Mouse (Mus musculus): ENCODE measurements around the gene Ubp1. TPM values are rescaled to one million over a fixed set of nuclear protein-coding genes. Genes with fewer than 3 reads are reported as not detected.

Gene Ubp1
- polyA plus RNA-seq, 1 experiment from 2014 or later = 49.7 TPM

DNA sequence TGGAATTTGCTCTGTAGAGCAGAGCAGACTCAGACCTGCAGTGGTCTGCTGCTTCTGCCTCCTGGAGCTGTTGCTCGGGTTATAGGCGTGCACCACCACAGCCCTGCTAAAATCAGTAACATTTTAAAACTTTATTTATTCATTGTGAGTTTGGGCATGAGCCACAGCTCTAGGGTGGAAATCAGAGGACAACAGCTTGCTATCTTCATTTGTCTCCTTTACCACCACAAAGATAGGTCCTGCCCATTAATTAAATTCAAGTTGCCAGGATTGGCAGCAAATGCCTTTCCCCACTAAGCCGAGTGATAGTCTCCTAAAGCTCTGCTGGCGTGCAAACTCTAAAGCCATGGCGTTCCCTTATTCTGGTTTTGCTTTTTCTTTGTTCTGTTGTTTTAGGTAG is 4.9 kb downstream of the Ubp1 start:
- H3K27ac ChIP-seq = no peak overlapping the region
- no peak overlapping the region for H3K4me3 ChIP-seq
- H3K9ac ChIP-seq = no peak overlapping the region
- no peaks in the 10 kb centered on the region for H3K36me3 ChIP-seq
- ATAC-seq (ENCODE audit: insufficient number of reproducible peaks, insufficient read depth, low FRiP score, low TSS enrichment) = no peak
- H3K9me3 ChIP-seq = no peaks in the 10 kb centered on the region
- no peak overlapping the region for H3K4me2 ChIP-seq (replicated peaks)
- peaks cover 16% of the 10 kb centered on the region for H3K4me1 ChIP-seq
- WGBS = 72% methylated on average over 5 of the region's 5 CpGs
- H3K27me3 ChIP-seq = no peaks in the 10 kb centered on the region

- no peak for ATAC-seq (ENCODE audit: insufficient number of reproducible peaks, insufficient read depth, low FRiP score, low TSS enrichment)
- no peak overlapping the region for H3K9ac ChIP-seq
- H3K9me3 ChIP-seq = no peaks in the 10 kb centered on the region
- 87% methylated on average over 9 of the region's 9 CpGs for WGBS
- no peak overlapping the region for H3K4me3 ChIP-seq
- no peak overlapping the region for H3K4me2 ChIP-seq (replicated peaks)
- 0 out of 2 replicates have a peak, but pooled peaks cover 2% of the 10 kb centered on the region for H3K4me1 ChIP-seq
- no peak overlapping the region for H3K27ac ChIP-seq
- no peaks in the 10 kb centered on the region for H3K27me3 ChIP-seq
- no peaks in the 10 kb centered on the region for H3K36me3 ChIP-seq
Observed at GRCm38 (mm10) chr9:113939063-113939850, 8.5 kb downstream of the Ubp1 start.

DNA sequence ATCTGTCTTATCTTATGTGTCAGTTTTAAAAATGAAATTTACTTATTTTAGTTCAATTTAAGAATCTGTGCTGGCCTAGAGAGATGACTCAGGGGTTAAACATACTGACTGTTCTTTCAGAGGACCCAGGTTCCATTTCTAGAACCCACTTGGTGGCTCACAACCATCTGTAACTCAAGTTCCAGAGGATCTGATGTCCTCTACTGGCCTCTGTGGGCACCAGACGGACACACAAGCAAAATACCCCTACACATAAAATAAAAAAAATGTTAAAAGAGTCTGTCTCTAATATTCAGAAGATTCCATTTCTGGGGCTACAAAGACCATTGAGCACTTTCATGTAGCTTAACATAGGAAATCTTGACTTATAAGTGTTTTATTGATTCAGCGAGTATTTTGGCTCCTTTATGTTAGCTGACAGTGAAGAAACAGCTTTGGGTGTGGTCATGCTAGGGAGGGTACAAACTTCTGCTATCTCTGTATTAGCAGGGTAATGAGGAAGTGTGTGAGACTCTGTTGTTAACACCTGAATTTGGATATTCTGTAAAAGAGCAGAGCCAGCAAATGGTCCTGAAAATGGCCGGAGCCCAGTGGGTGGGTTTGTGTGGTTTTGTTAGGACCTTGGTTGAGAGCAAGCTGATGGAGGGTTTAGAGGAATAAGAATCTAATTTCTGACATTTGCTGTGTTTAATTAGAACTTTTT is 10.5 kb downstream of the Ubp1 start:
- 91% methylated on average over 3 of the region's 3 CpGs for WGBS
- Histone ChIP-seq H3K9ac (no peak overlapping the region), H3K9me3 (no peaks in the 10 kb centered on the region), H3K27ac (no peak overlapping the region), H3K27me3 (no peaks in the 10 kb centered on the region), H3K36me3 (peaks cover 14% of the 10 kb centered on the region), H3K4me2 (replicated peaks) (no peak overlapping the region), H3K4me1 (0 out of 2 replicates have a peak, but pooled peaks cover 2% of the 10 kb centered on the region), H3K4me3 (no peak overlapping the region)
- no peak for ATAC-seq (ENCODE audit: insufficient number of reproducible peaks, insufficient read depth, low FRiP score, low TSS enrichment)

GRCm38 (mm10) chr9:113943372-113943771 is 12.6 kb downstream of the Ubp1 start:
- Histone ChIP-seq H3K4me3 (no peak overlapping the region), H3K9me3 (no peaks in the 10 kb centered on the region), H3K27ac (no peak overlapping the region), H3K36me3 (peaks cover 26% of the 10 kb centered on the region), H3K4me1 (0 out of 2 replicates have a peak, but pooled peaks cover under 1% of the 10 kb centered on the region), H3K27me3 (no peaks in the 10 kb centered on the region), H3K4me2 (replicated peaks) (no peak overlapping the region), H3K9ac (no peak overlapping the region)
- 93% methylated on average over 1 of the region's 1 CpGs for WGBS
- no peak for ATAC-seq (ENCODE audit: insufficient number of reproducible peaks, insufficient read depth, low FRiP score, low TSS enrichment)

GRCm38 (mm10) chr9:113947216-113947615 is 16.5 kb downstream of the Ubp1 start:
- 84% methylated on average over 1 of the region's 1 CpGs for WGBS
- no peak for ATAC-seq (ENCODE audit: insufficient number of reproducible peaks, insufficient read depth, low FRiP score, low TSS enrichment)
- H3K36me3 ChIP-seq = peaks cover 35% of the 10 kb centered on the region

DNA sequence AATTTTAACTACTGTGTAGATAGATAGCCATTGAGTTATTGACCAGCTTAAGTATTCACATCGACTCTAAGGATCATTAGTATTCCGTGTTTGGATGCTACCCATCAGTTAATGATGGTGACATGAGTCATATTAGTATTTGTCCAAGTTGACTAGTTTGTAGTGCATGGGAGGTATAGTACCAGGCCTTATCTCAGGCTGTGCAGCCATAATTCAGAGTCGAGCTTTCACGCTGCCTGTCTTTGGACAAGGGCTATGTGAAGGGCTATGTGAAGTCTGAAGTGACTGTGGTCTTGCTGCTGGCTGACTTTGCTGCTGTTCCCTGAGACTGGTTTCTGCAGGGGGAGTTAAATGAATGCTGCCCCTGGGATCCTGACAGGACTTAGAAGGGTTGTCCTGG is 27.0 kb downstream of the Ubp1 start:
- peaks cover 67% of the 10 kb centered on the region for H3K36me3 ChIP-seq
- no peak overlapping the region for H3K27ac ChIP-seq
- no peak overlapping the region for H3K4me2 ChIP-seq (replicated peaks)
- no peak for ATAC-seq (ENCODE audit: insufficient number of reproducible peaks, insufficient read depth, low FRiP score, low TSS enrichment)
- no peak overlapping the region for H3K9ac ChIP-seq
- no peaks in the 10 kb centered on the region for H3K27me3 ChIP-seq
- no peaks in the 10 kb centered on the region for H3K4me1 ChIP-seq
- no peaks in the 10 kb centered on the region for H3K9me3 ChIP-seq
- no peak overlapping the region for H3K4me3 ChIP-seq
- WGBS = 96% methylated on average over 4 of the region's 4 CpGs

More at GRCm38 (mm10) chr9:113947216-113947615, 16.5 kb downstream of the Ubp1 start:
- no peak overlapping the region for H3K27ac ChIP-seq
- no peaks in the 10 kb centered on the region for H3K27me3 ChIP-seq
- no peak overlapping the region for H3K4me3 ChIP-seq
- no peak overlapping the region for H3K4me2 ChIP-seq (replicated peaks)
- H3K9ac ChIP-seq = no peak overlapping the region
- H3K9me3 ChIP-seq = no peaks in the 10 kb centered on the region
- no peaks in the 10 kb centered on the region for H3K4me1 ChIP-seq

- Histone ChIP-seq H3K27ac (no peak overlapping the region), H3K36me3 (peaks cover 82% of the 10 kb centered on the region), H3K9ac (no peak overlapping the region), H3K9me3 (no peaks in the 10 kb centered on the region), H3K4me1 (no peaks in the 10 kb centered on the region), H3K4me3 (no peak overlapping the region), H3K4me2 (replicated peaks) (no peak overlapping the region), H3K27me3 (no peaks in the 10 kb centered on the region)
- ATAC-seq (ENCODE audit: insufficient number of reproducible peaks, insufficient read depth, low FRiP score, low TSS enrichment) = no peak
Observed at GRCm38 (mm10) chr9:113963718-113964117, 33.0 kb downstream of the Ubp1 start.

GRCm38 (mm10) chr9:113964415-113964814 is 33.7 kb downstream of the Ubp1 start:
- WGBS = 95% methylated on average over 8 of the region's 8 CpGs
- ATAC-seq (ENCODE audit: insufficient number of reproducible peaks, insufficient read depth, low FRiP score, low TSS enrichment) = no peak

DNA sequence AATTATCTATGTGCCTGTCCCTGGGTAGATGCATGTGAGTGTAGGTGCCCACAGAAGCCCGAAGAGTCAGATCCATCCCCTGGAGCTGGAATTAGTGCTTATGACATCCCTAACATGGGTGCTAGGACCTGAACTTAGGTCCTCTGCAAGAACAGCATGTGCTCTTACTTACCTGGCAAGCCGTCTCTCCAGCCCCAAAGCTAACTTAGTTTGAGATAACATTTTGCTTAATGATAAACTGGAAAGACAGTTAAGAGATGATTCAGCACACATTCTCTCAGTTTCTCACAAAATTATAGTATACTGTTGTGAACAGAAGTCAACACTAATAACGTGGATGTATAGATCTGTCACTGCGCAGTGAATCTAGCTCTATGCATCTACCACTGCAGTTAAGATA is 36.1 kb downstream of the Ubp1 start:
- H3K4me1 ChIP-seq = no peaks in the 10 kb centered on the region
- WGBS = 95% methylated on average over 4 of the region's 4 CpGs
- H3K27me3 ChIP-seq = no peaks in the 10 kb centered on the region
- H3K4me3 ChIP-seq = no peak overlapping the region
- H3K9ac ChIP-seq = no peak overlapping the region
- H3K27ac ChIP-seq = no peak overlapping the region
- no peak overlapping the region for H3K4me2 ChIP-seq (replicated peaks)
- peaks cover 85% of the 10 kb centered on the region for H3K36me3 ChIP-seq
- ATAC-seq (ENCODE audit: insufficient number of reproducible peaks, insufficient read depth, low FRiP score, low TSS enrichment) = no peak
- H3K9me3 ChIP-seq = no peaks in the 10 kb centered on the region

More at GRCm38 (mm10) chr9:113964415-113964814, 33.7 kb downstream of the Ubp1 start:
- peaks cover 82% of the 10 kb centered on the region for H3K36me3 ChIP-seq
- no peak overlapping the region for H3K4me3 ChIP-seq
- no peaks in the 10 kb centered on the region for H3K9me3 ChIP-seq
- H3K4me2 ChIP-seq (replicated peaks) = no peak overlapping the region
- no peak overlapping the region for H3K27ac ChIP-seq
- no peak overlapping the region for H3K9ac ChIP-seq
- H3K27me3 ChIP-seq = no peaks in the 10 kb centered on the region
- no peaks in the 10 kb centered on the region for H3K4me1 ChIP-seq

GRCm38 (mm10) chr9:113968967-113969366 is 38.2 kb downstream of the Ubp1 start:
- Histone ChIP-seq H3K27me3 (no peaks in the 10 kb centered on the region), H3K4me1 (no peaks in the 10 kb centered on the region), H3K36me3 (peaks cover 81% of the 10 kb centered on the region), H3K9ac (no peak overlapping the region), H3K4me2 (replicated peaks) (no peak overlapping the region), H3K4me3 (no peak overlapping the region), H3K27ac (no peak overlapping the region), H3K9me3 (no peaks in the 10 kb centered on the region)
- ATAC-seq (ENCODE audit: insufficient number of reproducible peaks, insufficient read depth, low FRiP score, low TSS enrichment) = no peak
- WGBS = 92% methylated on average over 7 of the region's 7 CpGs

- H3K4me1 ChIP-seq = no peaks in the 10 kb centered on the region
- no peak overlapping the region for H3K4me2 ChIP-seq (replicated peaks)
- no peak overlapping the region for H3K27ac ChIP-seq
- peaks cover 80% of the 10 kb centered on the region for H3K36me3 ChIP-seq
- H3K4me3 ChIP-seq = no peak overlapping the region
- H3K9me3 ChIP-seq = no peaks in the 10 kb centered on the region
- no peak overlapping the region for H3K9ac ChIP-seq
- ATAC-seq (ENCODE audit: insufficient number of reproducible peaks, insufficient read depth, low FRiP score, low TSS enrichment) = no peak
- 96% methylated on average over 8 of the region's 8 CpGs for WGBS
- no peaks in the 10 kb centered on the region for H3K27me3 ChIP-seq
Observed at GRCm38 (mm10) chr9:113969399-113969798, 38.7 kb downstream of the Ubp1 start.

GRCm38 (mm10) chr9:113970041-113970440 is 39.3 kb downstream of the Ubp1 start:
- Histone ChIP-seq H3K27me3 (no peaks in the 10 kb centered on the region), H3K27ac (no peak overlapping the region), H3K4me1 (no peaks in the 10 kb centered on the region), H3K4me2 (replicated peaks) (no peak overlapping the region), H3K36me3 (peaks cover 78% of the 10 kb centered on the region), H3K9ac (no peak overlapping the region), H3K4me3 (no peak overlapping the region), H3K9me3 (no peaks in the 10 kb centered on the region)
- no peak for ATAC-seq (ENCODE audit: insufficient number of reproducible peaks, insufficient read depth, low FRiP score, low TSS enrichment)
- WGBS = 94% methylated on average over 14 of the region's 14 CpGs

Measured in embryonic facial prominence, embryonic 12.5 days (tissue).